ENCODE assay signal across 24 mouse cellular contexts in genomic region chr2:146482859-146483258, GRCm38 (mm10). TPM values are rescaled to one million over a fixed set of nuclear protein-coding genes. Genes with fewer than 3 reads are reported as not detected.
DNase-seq lines count a peak whose midpoint lies in the region; ATAC-seq lines count a peak whose summit lies in the region.
"Had no signal": no experiment of that assay in that cellular context is flagged by ENCODE, and none has a peak within 500 bp of the region (broad histone marks: within the 10 kb centered on the region; RNA-seq: fewer than 3 reads in every experiment).

No protein-coding gene starts in this region.

- no peak for ATAC-seq in midbrain, embryonic 11.5 days (ENCODE audit: low FRiP score)
- no peak for ATAC-seq in midbrain, embryonic 13.5 days
- ATAC-seq: activated CD4-positive, CD25-positive, alpha-beta regulatory T cell, adult 4 months; CD4-positive, CD25-positive, alpha-beta regulatory T cell, adult 4 months; forebrain, embryonic 13.5 days; forebrain, embryonic 15.5 days; Patski had no signal

- DNase-seq in heart, adult 11 months = peak; percentile 69
- DNase-seq in heart, postnatal 14 days = no peak
- peak; percentile 45 for DNase-seq in lung, postnatal 25 days (ENCODE audit: low spot score)
- DNase-seq in lung, postnatal 10 days = no peak
- peak; percentile 19 for DNase-seq in midbrain, embryonic 11.5 days (ENCODE audit: low spot score, missing footprints)
- DNase-seq: adrenal gland, adult 8-10 months; adrenal gland, postnatal 14 days; adrenal gland, postnatal 36 days; B cell, adult 2 months; cerebellum, adult 11-12 months; cerebellum, adult 2 months; cerebellum, adult 9-10 months; cerebellum, postnatal 10 days; cerebellum, postnatal 25 days had no signal

- intact Hi-C loops in heart, postnatal 14 days (cut with DNase I) = no loop called here

- H3K4me2 ChIP-seq in midbrain, embryonic 11.5 days = no peak overlapping the region
- no peak overlapping the region for H3K4me2 ChIP-seq in midbrain, embryonic 13.5 days (replicated peaks)
- H3K4me2 ChIP-seq: embryonic facial prominence, embryonic 12.5 days; forebrain, embryonic 13.5 days; forebrain, embryonic 15.5 days had no signal

- no peak overlapping the region for H3K27ac ChIP-seq in midbrain, embryonic 11.5 days (ENCODE audit: low read depth, low read length)
- H3K27ac ChIP-seq in midbrain, embryonic 13.5 days = no peak overlapping the region
- H3K27ac ChIP-seq: embryonic facial prominence, embryonic 10.5 days; embryonic facial prominence, embryonic 12.5 days; forebrain, embryonic 13.5 days; forebrain, embryonic 15.5 days had no signal

- H3K36me3 ChIP-seq in midbrain, embryonic 11.5 days (ENCODE audit: control insufficient read depth, insufficient read depth, low read length) = no peaks in the 10 kb centered on the region
- peaks cover 15% of the 10 kb centered on the region for H3K36me3 ChIP-seq in midbrain, embryonic 13.5 days
- H3K36me3 ChIP-seq: forebrain, embryonic 15.5 days had no signal

- no peaks in the 10 kb centered on the region for H3K27me3 ChIP-seq in midbrain, embryonic 11.5 days (ENCODE audit: control insufficient read depth, insufficient read depth, low read length)
- no peaks in the 10 kb centered on the region for H3K27me3 ChIP-seq in midbrain, embryonic 13.5 days
- H3K27me3 ChIP-seq: CH12.LX; embryonic facial prominence, embryonic 12.5 days; forebrain, embryonic 13.5 days; forebrain, embryonic 15.5 days; Patski had no signal

- H3K4me3 ChIP-seq in midbrain, embryonic 11.5 days (ENCODE audit: low read depth, low read length) = no peak overlapping the region
- H3K4me3 ChIP-seq in midbrain, embryonic 13.5 days (replicated peaks) = no peak overlapping the region
- H3K4me3 ChIP-seq: embryonic facial prominence, embryonic 10.5 days; embryonic facial prominence, embryonic 12.5 days; forebrain, embryonic 13.5 days; forebrain, embryonic 15.5 days had no signal

- no peaks in the 10 kb centered on the region for H3K4me1 ChIP-seq in midbrain, embryonic 11.5 days (ENCODE audit: control insufficient read depth, insufficient read depth, low read length)
- no peaks in the 10 kb centered on the region for H3K4me1 ChIP-seq in midbrain, embryonic 13.5 days (replicated peaks)
- H3K4me1 ChIP-seq: embryonic facial prominence, embryonic 10.5 days; embryonic facial prominence, embryonic 12.5 days; forebrain, embryonic 13.5 days; forebrain, embryonic 15.5 days had no signal

- H3K9ac ChIP-seq in midbrain, embryonic 11.5 days (ENCODE audit: low read length) = no peak overlapping the region
- H3K9ac ChIP-seq in midbrain, embryonic 13.5 days (replicated peaks) = no peak overlapping the region
- H3K9ac ChIP-seq: embryonic facial prominence, embryonic 12.5 days; forebrain, embryonic 13.5 days; forebrain, embryonic 15.5 days had no signal

- no peaks in the 10 kb centered on the region for H3K9me3 ChIP-seq in midbrain, embryonic 11.5 days (ENCODE audit: control insufficient read depth, low read length)
- no peaks in the 10 kb centered on the region for H3K9me3 ChIP-seq in midbrain, embryonic 13.5 days
- H3K9me3 ChIP-seq: embryonic facial prominence, embryonic 10.5 days; embryonic facial prominence, embryonic 12.5 days; forebrain, embryonic 13.5 days; forebrain, embryonic 15.5 days; G1E had no signal

RNA-seq across cellular contexts. Expression of gene Ralgapa2, which starts 29.3 kb away (rescaled TPM):
- 10 to 100 TPM; 39.5 to 48.0 TPM for total RNA-seq in heart, postnatal 14 days (2021)
- 9.0 and 9.7 TPM in 2 replicates for polyA plus RNA-seq in midbrain, embryonic 11.5 days (2014; fragmentation: Nextera tagmentation; extraction: Ambion mirVana)
- polyA plus RNA-seq in midbrain, embryonic 13.5 days (2015; fragmentation: Nextera tagmentation; extraction: Ambion mirVana) = 11.7 and 13.1 TPM in 2 replicates

Comparison
In these comparisons a context has a peak if more than half of its experiments do, and no peak if none do; other contexts are left out.
1. DNase-seq: peak in heart, adult 11 months (single experiment), lung, postnatal 25 days (single experiment) and midbrain, embryonic 11.5 days (single experiment); none in heart, postnatal 14 days (0 of 2) and lung, postnatal 10 days (single experiment).